Mouse (Mus musculus) embryonic facial prominence, embryonic 12.5 days (tissue): ENCODE results near the gene Ddx39. TPM values are rescaled to one million over a fixed set of nuclear protein-coding genes. Genes with fewer than 3 reads are reported as not detected.

ENCODE experiments used
- ATAC-seq: fragments of 200-750 bp; cut with Nextera tagmentation; 2 replicates; pipeline ENCODE4 v1.8.0; 2017; ENCODE audit not compliant: insufficient number of reproducible peaks, insufficient read depth, low FRiP score, low TSS enrichment
- H3K27ac ChIP-seq: fragments of 300-500 bp; sonication (generic); 2 replicates; pipeline ENCODE4 v1.5.1; 2016; ENCODE audit warnings: mild to moderate bottlenecking
- H3K27me3 ChIP-seq: fragments of 300-500 bp; sonication (generic); 2 replicates; pipeline ENCODE4 v1.6.1; 2016; ENCODE audit warnings: mild to moderate bottlenecking, moderate library complexity
- H3K36me3 ChIP-seq: fragments of 300-500 bp; sonication (generic); 2 replicates; pipeline ENCODE4 v1.6.1; 2016; ENCODE audit warnings: mild to moderate bottlenecking
- H3K4me1 ChIP-seq: fragments of 300-500 bp; sonication (generic); 2 replicates; pipeline ENCODE4 v1.6.1; 2016
- H3K4me2 ChIP-seq: fragments of 300-500 bp; sonication (generic); replicated peaks from 2 replicates; pipeline ENCODE4 v1.6.1; 2016; ENCODE audit warnings: mild to moderate bottlenecking, moderate library complexity
- H3K4me3 ChIP-seq: fragments of 300-500 bp; sonication (generic); 2 replicates; pipeline ENCODE4 v1.5.1; 2016; ENCODE audit warnings: mild to moderate bottlenecking
- H3K9ac ChIP-seq: fragments of 300-500 bp; sonication (generic); 2 replicates; pipeline ENCODE4 v1.6.1; 2016; ENCODE audit warnings: mild to moderate bottlenecking, moderate library complexity
- H3K9me3 ChIP-seq: fragments of 300-500 bp; sonication (generic); 2 replicates; pipeline ENCODE4 v1.6.1; 2016; ENCODE audit warnings: mild to moderate bottlenecking, moderate library complexity
- WGBS: fragments of 180-500 bp; shearing (Covaris S2); methylation state at CpG from one replicate; pipeline ENCODE4 v1.1.7; 2016; 5-methylcytosine and 5-hydroxymethylcytosine counted together
- polyA plus RNA-seq: library from polyadenylated mRNA; unstranded; fragments of >200 nt; fragmentation: Nextera tagmentation; extraction: Ambion mirVana; gene quantifications from 2 replicates; pipeline ENCODE4 v1.2.1, GENCODE M21; 2016

Gene Ddx39
- 147 and 152 TPM in 2 replicates for polyA plus RNA-seq

- Histone ChIP-seq H3K36me3 (peaks cover 10% of the 10 kb centered on the region), H3K4me2 (peak within 1 kb of the TSS; percentile 83), H3K9me3 (no peaks in the 10 kb centered on the region), H3K9ac (peak within 1 kb of the TSS; percentile 77), H3K4me1 (peaks cover 15% of the 10 kb centered on the region), H3K27me3 (no peaks in the 10 kb centered on the region), H3K27ac (peak within 1 kb of the TSS; percentile 89), H3K4me3 (peak within 1 kb of the TSS; percentile 68)
- ATAC-seq: peak; percentile 100
- under 1% methylated on average over 63 of the region's 63 CpGs for WGBS
Measured at GRCm38 (mm10) chr8:83715031-83715690, at the start of gene Ddx39. Gene Ddx39 (plus strand): TSS chr8:83715177.

DNA sequence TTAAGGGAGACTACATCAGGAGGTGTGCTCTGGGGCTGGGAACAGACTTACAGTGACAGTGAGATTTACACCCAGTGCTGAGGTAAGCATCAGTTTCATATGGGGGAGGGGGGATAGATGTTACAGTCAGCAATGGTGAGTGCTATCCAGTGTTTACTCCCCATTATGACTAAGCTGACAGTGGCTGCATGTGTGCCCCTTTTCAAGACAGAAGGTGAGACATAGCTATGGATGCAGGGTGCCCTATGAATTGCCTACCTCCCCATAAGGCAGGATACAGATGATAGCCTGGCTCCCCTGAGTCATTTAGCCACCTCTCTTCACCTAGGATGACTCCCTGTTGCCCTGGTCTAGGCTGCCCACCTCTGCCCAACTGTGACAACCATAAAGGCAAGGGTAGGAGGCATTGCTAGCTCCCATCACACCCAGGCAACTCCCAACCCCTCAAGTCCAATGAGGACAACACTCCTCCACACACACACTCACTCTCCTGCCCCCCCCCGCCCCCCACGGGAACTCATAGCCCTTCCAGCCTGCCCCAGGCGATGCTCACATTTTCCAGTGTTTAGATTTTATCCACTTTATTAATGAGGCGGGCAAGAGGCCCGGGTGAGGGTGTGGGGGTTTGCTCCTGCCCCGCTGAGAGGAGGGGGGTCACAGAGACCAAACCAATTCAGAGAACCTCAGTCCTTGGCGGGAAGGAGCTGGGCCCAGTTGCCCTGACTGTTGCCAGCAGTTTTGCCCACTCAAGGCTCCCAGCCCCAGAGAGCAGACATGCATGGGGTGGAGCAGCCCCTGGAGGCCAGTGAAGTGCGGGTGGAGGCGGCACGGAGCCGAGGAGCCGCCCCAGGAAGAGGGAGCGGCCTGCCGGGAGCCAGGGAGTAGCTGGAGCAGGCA lies 48.8 kb upstream of the Ddx39 start, which contains the start of gene Ptger1:
Ptger1 (plus strand) TSS at position 710 of the 897 bp plus-strand sequence.
- Histone ChIP-seq H3K27me3 (peaks cover 11% of the 10 kb centered on the region), H3K4me2 (peak within 1 kb of the TSS; percentile 11; the same call in 1 of the 2 replicates), H3K36me3 (peaks cover 29% of the 10 kb centered on the region), H3K4me1 (peaks cover 55% of the 10 kb centered on the region), H3K9ac (peak within 1 kb of the TSS; percentile 28; the same call in 1 of the 2 replicates), H3K4me3 (no peak within 1 kb of the TSS), H3K27ac (peak within 1 kb of the TSS; percentile 83), H3K9me3 (no peaks in the 10 kb centered on the region)
- no peak for ATAC-seq
- 30% methylated on average over 14 of the region's 14 CpGs for WGBS

DNA sequence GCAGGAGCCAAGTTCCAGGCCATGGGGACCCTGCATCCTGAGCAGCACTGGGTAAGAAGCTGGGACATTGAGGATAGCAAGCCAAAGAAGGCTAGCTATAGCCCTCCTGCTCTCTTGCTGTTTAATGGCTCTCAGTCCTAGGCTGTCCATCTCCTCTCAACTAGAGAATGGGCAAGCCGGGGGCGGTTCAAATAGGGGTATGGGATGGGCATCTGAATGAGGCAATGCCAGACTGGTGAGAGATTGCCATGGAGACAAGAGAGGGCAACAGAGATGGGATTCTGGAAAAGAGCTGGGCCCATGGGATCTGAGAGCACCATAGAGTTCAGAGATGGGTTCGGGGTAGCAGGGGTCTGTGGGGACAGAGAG lies 48.1 kb upstream of the Ddx39 start:
- Histone ChIP-seq H3K27ac (peak overlapping the region; percentile 81), H3K4me2 (peak overlapping the region; percentile 11; the same call in 1 of the 2 replicates), H3K4me3 (no peak overlapping the region), H3K4me1 (peaks cover 48% of the 10 kb centered on the region), H3K27me3 (peaks cover 11% of the 10 kb centered on the region), H3K9me3 (no peaks in the 10 kb centered on the region), H3K9ac (peak overlapping the region; percentile 28; the same call in 1 of the 2 replicates), H3K36me3 (peaks cover 36% of the 10 kb centered on the region)
- WGBS: 89% methylated on average over 3 of the region's 3 CpGs
- no peak for ATAC-seq

- Histone ChIP-seq H3K9me3 (no peaks in the 10 kb centered on the region), H3K36me3 (peaks cover 42% of the 10 kb centered on the region), H3K9ac (no peak overlapping the region), H3K27me3 (peaks cover 11% of the 10 kb centered on the region), H3K4me3 (peak overlapping the region; percentile 31; the same call in 1 of the 2 replicates), H3K4me1 (peaks cover 42% of the 10 kb centered on the region), H3K4me2 (peak overlapping the region; percentile 55; the same call in 1 of the 2 replicates), H3K27ac (no peak overlapping the region)
- WGBS: 85% methylated on average over 10 of the region's 10 CpGs
- ATAC-seq: no peak
Measured at GRCm38 (mm10) chr8:83667526-83667925, 47.5 kb upstream of the Ddx39 start.

DNA sequence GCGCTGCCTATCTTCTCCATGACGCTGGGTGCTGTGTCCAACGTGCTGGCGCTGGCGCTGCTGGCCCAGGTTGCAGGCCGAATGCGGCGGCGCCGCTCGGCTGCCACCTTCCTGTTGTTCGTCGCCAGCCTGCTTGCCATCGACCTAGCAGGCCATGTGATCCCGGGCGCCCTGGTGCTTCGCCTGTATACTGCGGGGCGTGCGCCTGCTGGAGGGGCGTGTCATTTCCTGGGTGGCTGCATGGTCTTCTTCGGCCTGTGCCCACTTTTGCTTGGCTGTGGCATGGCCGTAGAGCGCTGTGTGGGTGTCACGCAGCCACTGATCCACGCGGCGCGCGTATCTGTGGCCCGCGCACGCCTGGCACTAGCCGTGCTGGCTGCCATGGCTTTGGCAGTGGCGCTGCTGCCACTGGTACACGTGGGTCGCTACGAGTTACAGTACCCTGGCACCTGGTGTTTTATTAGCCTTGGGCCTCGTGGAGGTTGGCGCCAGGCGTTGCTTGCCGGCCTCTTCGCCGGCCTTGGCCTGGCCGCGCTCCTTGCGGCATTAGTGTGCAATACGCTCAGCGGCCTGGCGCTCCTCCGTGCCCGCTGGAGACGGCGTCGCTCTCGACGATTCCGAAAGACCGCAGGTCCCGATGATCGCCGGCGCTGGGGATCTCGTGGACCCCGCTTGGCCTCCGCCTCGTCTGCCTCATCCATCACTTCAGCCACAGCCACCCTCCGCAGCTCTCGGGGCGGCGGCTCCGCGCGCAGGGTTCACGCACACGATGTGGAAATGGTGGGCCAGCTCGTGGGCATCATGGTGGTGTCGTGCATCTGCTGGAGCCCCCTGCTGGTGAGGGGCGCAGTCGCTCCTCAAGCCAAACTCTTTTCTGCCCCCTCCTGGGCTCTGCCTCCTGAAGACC lies 46.7 kb upstream of the Ddx39 start:
- 0 out of 2 replicates have a peak, but pooled peaks have one; percentile 32 for ATAC-seq
- 27% methylated on average over 80 of the region's 80 CpGs for WGBS
- peaks cover 50% of the 10 kb centered on the region for H3K36me3 ChIP-seq
- peaks cover 40% of the 10 kb centered on the region for H3K4me1 ChIP-seq
- peak overlapping the region; percentile 55 for H3K4me2 ChIP-seq
- H3K27me3 ChIP-seq: peaks cover 11% of the 10 kb centered on the region
- H3K9me3 ChIP-seq: no peaks in the 10 kb centered on the region
- H3K9ac ChIP-seq: peak overlapping the region; percentile 51
- no peak overlapping the region for H3K27ac ChIP-seq
- H3K4me3 ChIP-seq: peak overlapping the region; percentile 31

- peaks cover 52% of the 10 kb centered on the region for H3K36me3 ChIP-seq
- WGBS: 70% methylated on average over 16 of the region's 16 CpGs
Measured at GRCm38 (mm10) chr8:83669013-83669412, 46.0 kb upstream of the Ddx39 start.

GRCm38 (mm10) chr8:83672936-83673335 lies 42.0 kb upstream of the Ddx39 start:
- Histone ChIP-seq H3K9me3 (no peaks in the 10 kb centered on the region), H3K36me3 (peaks cover 62% of the 10 kb centered on the region), H3K27me3 (peaks cover under 1% of the 10 kb centered on the region), H3K4me2 (no peak overlapping the region), H3K4me1 (peaks cover 4% of the 10 kb centered on the region), H3K9ac (no peak overlapping the region), H3K4me3 (no peak overlapping the region), H3K27ac (no peak overlapping the region)
- 52% methylated on average over 5 of the region's 5 CpGs for WGBS
- ATAC-seq: no peak

More at GRCm38 (mm10) chr8:83669013-83669412, 46.0 kb upstream of the Ddx39 start:
- no peak overlapping the region for H3K4me2 ChIP-seq
- H3K27ac ChIP-seq: no peak overlapping the region
- H3K27me3 ChIP-seq: peaks cover 11% of the 10 kb centered on the region
- peak overlapping the region; percentile 31; the same call in 1 of the 2 replicates for H3K4me3 ChIP-seq
- H3K4me1 ChIP-seq: peaks cover 40% of the 10 kb centered on the region
- ATAC-seq: no peak
- no peak overlapping the region for H3K9ac ChIP-seq
- no peaks in the 10 kb centered on the region for H3K9me3 ChIP-seq

- peaks cover 72% of the 10 kb centered on the region for H3K36me3 ChIP-seq
- no peak overlapping the region for H3K4me3 ChIP-seq
- no peaks in the 10 kb centered on the region for H3K27me3 ChIP-seq
- no peaks in the 10 kb centered on the region; the same call in 1 of the 2 replicates for H3K4me1 ChIP-seq
- ATAC-seq: no peak
- no peaks in the 10 kb centered on the region for H3K9me3 ChIP-seq
- no peak overlapping the region for H3K9ac ChIP-seq
- H3K27ac ChIP-seq: no peak overlapping the region
- no peak overlapping the region for H3K4me2 ChIP-seq
- 90% methylated on average over 5 of the region's 5 CpGs for WGBS
Measured at GRCm38 (mm10) chr8:83674497-83674896, 40.5 kb upstream of the Ddx39 start.

- Histone ChIP-seq H3K4me3 (no peak overlapping the region), H3K27ac (peak overlapping the region; percentile 86; the same call in 1 of the 2 replicates), H3K36me3 (peaks cover 67% of the 10 kb centered on the region), H3K4me2 (no peak overlapping the region), H3K27me3 (no peaks in the 10 kb centered on the region), H3K4me1 (peaks cover 17% of the 10 kb centered on the region), H3K9me3 (no peaks in the 10 kb centered on the region), H3K9ac (no peak overlapping the region)
- WGBS: 92% methylated on average over 12 of the region's 12 CpGs
- no peak for ATAC-seq
Measured at GRCm38 (mm10) chr8:83679866-83680265, 35.1 kb upstream of the Ddx39 start.

- 0 out of 2 replicates have a peak overlapping the region, but pooled peaks have one; percentile 0 for H3K4me3 ChIP-seq
- WGBS: 45% methylated on average over 5 of the region's 5 CpGs
- H3K27me3 ChIP-seq: no peaks in the 10 kb centered on the region
- H3K27ac ChIP-seq: peak overlapping the region; percentile 86
- peaks cover 73% of the 10 kb centered on the region for H3K36me3 ChIP-seq
- no peak overlapping the region for H3K9ac ChIP-seq
- peaks cover 17% of the 10 kb centered on the region for H3K4me1 ChIP-seq
- no peak for ATAC-seq
- H3K9me3 ChIP-seq: no peaks in the 10 kb centered on the region
- H3K4me2 ChIP-seq: peak overlapping the region; percentile 19; the same call in 1 of the 2 replicates
Measured at GRCm38 (mm10) chr8:83680603-83681002, 34.4 kb upstream of the Ddx39 start.
